ENCODE assay signal across 24 mouse cellular contexts in the genomic region with DNA sequence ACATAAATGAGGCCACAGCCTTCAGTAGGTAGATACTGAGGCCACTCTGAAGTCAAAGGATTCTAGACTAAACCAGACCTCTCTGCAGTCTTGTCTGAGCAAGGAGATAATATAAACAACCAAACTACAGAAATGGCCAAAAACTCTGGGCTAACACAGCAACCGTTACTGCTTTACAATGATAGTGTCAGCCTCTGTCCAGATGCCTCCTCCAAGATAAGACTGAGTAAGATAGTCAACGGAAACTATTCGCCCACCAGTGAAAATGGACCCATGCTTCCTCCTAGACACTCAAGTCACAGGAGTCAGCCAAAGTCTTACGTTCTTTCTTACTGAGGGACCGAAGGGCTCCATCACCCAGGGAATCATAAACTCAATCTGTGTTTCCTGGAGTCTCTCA. TPM values are rescaled to one million over a fixed set of nuclear protein-coding genes. Genes with fewer than 3 reads are reported as not detected.
DNase-seq lines count a peak whose midpoint lies in the region; ATAC-seq and TF ChIP-seq lines count a peak whose summit lies in the region.
"Had no signal": no experiment of that assay in that cellular context is flagged by ENCODE, and none has a peak within 500 bp of the region (broad histone marks: within the 10 kb centered on the region; RNA-seq: fewer than 3 reads in every experiment).

No protein-coding gene starts in this region.

- no peak for TF ChIP-seq CTCF in MEL (IDR thresholded peaks at IDR 0.05 in 2 of 3, conservative IDR thresholded peaks at IDR 0.05 in 1 of 3; ENCODE audit: control insufficient read depth in 1 of 3, insufficient read depth in 1 of 3, low read depth in 2 of 3, low read length in 3 of 3, poor library complexity in 1 of 3, severe bottlenecking in 1 of 3)
- no peak for TF ChIP-seq CTCF in liver, postnatal 0 days (IDR thresholded peaks at IDR 0.05; ENCODE audit: low read depth)

- WGBS in liver, embryonic 11.5 days: 31% methylated on average over 5 of the region's 5 CpGs
- WGBS in liver, postnatal 0 days (ENCODE audit: insufficient replicate concordance): 45% methylated on average over 5 of the region's 5 CpGs
- 95% methylated on average over 5 of the region's 5 CpGs for WGBS in hindbrain, embryonic 16.5 days

- peak; percentile 84 for ATAC-seq in liver, embryonic 11.5 days (replicated peaks; ENCODE audit: low FRiP score)
- ATAC-seq in liver, postnatal 0 days: peak; percentile 69
- ATAC-seq in hindbrain, embryonic 16.5 days: no peak
- no peak for ATAC-seq in monocyte, adult 5-6 weeks (replicated peaks; ENCODE audit: insufficient number of reproducible peaks, low FRiP score, low TSS enrichment, poor library complexity, severe bottlenecking)
- ATAC-seq: forebrain, postnatal 0 days; hindbrain, postnatal 0 days; midbrain, embryonic 16.5 days had no signal

- H3K4me1 ChIP-seq in MEL (ENCODE audit: control insufficient read depth in 1 of 2, insufficient read depth in 2 of 2, low read length in 2 of 2): peaks cover 14 to 45% of the 10 kb centered on the region in 2 experiments
- peaks cover 20% of the 10 kb centered on the region for H3K4me1 ChIP-seq in liver, embryonic 11.5 days (replicated peaks; ENCODE audit: control insufficient read depth, insufficient read depth, low read length)
- H3K4me1 ChIP-seq in liver, postnatal 0 days (ENCODE audit: insufficient read depth): no peaks in the 10 kb centered on the region
- H3K4me1 ChIP-seq in hindbrain, embryonic 16.5 days (ENCODE audit: control insufficient read depth, insufficient read depth, low read depth, low read length): no peaks in the 10 kb centered on the region
- H3K4me1 ChIP-seq: embryonic facial prominence, embryonic 10.5 days; lung, embryonic 15.5 days; midbrain, embryonic 10.5 days; neural tube, embryonic 15.5 days had no signal

- H3K36me3 ChIP-seq in MEL (ENCODE audit: control insufficient read depth in 1 of 2, insufficient read depth in 2 of 2, low read length in 2 of 2): peaks cover 0 to 60% of the 10 kb centered on the region in 2 experiments; a peak in 2 of 4 replicates
- no peaks in the 10 kb centered on the region; the same call in 1 of the 2 replicates for H3K36me3 ChIP-seq in liver, embryonic 11.5 days (ENCODE audit: control insufficient read depth, insufficient read depth, low read length)
- peaks cover 5% of the 10 kb centered on the region for H3K36me3 ChIP-seq in liver, postnatal 0 days (replicated peaks; ENCODE audit: insufficient read depth, low read length)
- H3K36me3 ChIP-seq in hindbrain, embryonic 16.5 days (ENCODE audit: control insufficient read depth, insufficient read depth, low read length): no peaks in the 10 kb centered on the region
- H3K36me3 ChIP-seq: lung, embryonic 15.5 days; neural tube, embryonic 15.5 days had no signal

- no peak overlapping the region; a peak in 1 of 4 replicates for H3K4me3 ChIP-seq in MEL (ENCODE audit: control insufficient read depth in 1 of 2, insufficient read depth in 1 of 2, low read depth in 2 of 2, low read length in 2 of 2)
- no peak overlapping the region for H3K4me3 ChIP-seq in liver, embryonic 11.5 days (ENCODE audit: low read depth, low read length)
- no peak overlapping the region for H3K4me3 ChIP-seq in liver, postnatal 0 days (ENCODE audit: low read depth, low read length)
- no peak overlapping the region for H3K4me3 ChIP-seq in hindbrain, embryonic 16.5 days (ENCODE audit: low read length)
- H3K4me3 ChIP-seq: embryonic facial prominence, embryonic 10.5 days; left cerebral cortex, adult 2 months; lung, embryonic 15.5 days; midbrain, embryonic 10.5 days; neural tube, embryonic 15.5 days had no signal

- no peaks in the 10 kb centered on the region for H3K27me3 ChIP-seq in MEL (ENCODE audit: control insufficient read depth in 1 of 2, insufficient read depth in 2 of 2, low read length in 2 of 2)
- no peaks in the 10 kb centered on the region for H3K27me3 ChIP-seq in liver, embryonic 11.5 days (replicated peaks; ENCODE audit: control insufficient read depth, insufficient read depth, low read length)
- no peaks in the 10 kb centered on the region for H3K27me3 ChIP-seq in liver, postnatal 0 days (ENCODE audit: insufficient read depth, low read length)
- H3K27me3 ChIP-seq in hindbrain, embryonic 16.5 days (replicated peaks; ENCODE audit: control insufficient read depth, insufficient read depth, low read length): no peaks in the 10 kb centered on the region
- H3K27me3 ChIP-seq: lung, embryonic 15.5 days; neural tube, embryonic 15.5 days had no signal

- H3K9ac ChIP-seq in MEL (ENCODE audit: control insufficient read depth, low read depth, low read length, poor library complexity, severe bottlenecking): peak overlapping the region; percentile 63
- H3K9ac ChIP-seq in liver, embryonic 11.5 days (ENCODE audit: low read depth, low read length): no peak overlapping the region
- H3K9ac ChIP-seq in liver, postnatal 0 days (replicated peaks): no peak overlapping the region
- no peak overlapping the region for H3K9ac ChIP-seq in hindbrain, embryonic 16.5 days (ENCODE audit: low read depth, low read length)
- H3K9ac ChIP-seq: forebrain, postnatal 0 days; lung, embryonic 15.5 days; neural tube, embryonic 15.5 days had no signal

- TF ChIP-seq RAD21 in MEL (IDR thresholded peaks at IDR 0.05; ENCODE audit: low read depth, low read length): no peak

- intact Hi-C loops in heart, postnatal 10 days (cut with DNase I): no loop called here

- peak; percentile 87 for DNase-seq in MEL (ENCODE audit: low read depth, low spot score)
- peak; percentile 64 for DNase-seq in c-Kit-positive CD71-positive TER-119-negative erythroid progenitor cells, embryonic 14.5 days (ENCODE audit: low read depth)
- DNase-seq in liver, embryonic 11.5 days (ENCODE audit: low spot score): no peak
- DNase-seq in liver, postnatal 0 days: no peak
- no peak for DNase-seq in kidney, adult 8-10 months
- no peak for DNase-seq in heart, postnatal 10 days
- DNase-seq: adrenal gland, postnatal 25 days; cerebellum, adult 8-10 months; forebrain, postnatal 0 days; gastrocnemius, postnatal 36 days; kidney, adult 11 months; layer of hippocampus, adult 9-11 months; lung, postnatal 36 days; spleen, adult 18-20 months; thymus, postnatal 14 days had no signal

- H3K27ac ChIP-seq in MEL (ENCODE audit: control insufficient read depth, low read depth, low read length): peak overlapping the region; percentile 100
- peak overlapping the region; percentile 82 for H3K27ac ChIP-seq in liver, embryonic 11.5 days (ENCODE audit: low read depth, low read length)
- H3K27ac ChIP-seq in liver, postnatal 0 days (ENCODE audit: low read depth): peak overlapping the region; percentile 23; the same call in 1 of the 2 replicates
- no peak overlapping the region for H3K27ac ChIP-seq in hindbrain, embryonic 16.5 days (ENCODE audit: low read depth, low read length)
- H3K27ac ChIP-seq: embryonic facial prominence, embryonic 10.5 days; hindbrain, postnatal 0 days; left cerebral cortex, adult 2 months; lung, embryonic 15.5 days; midbrain, embryonic 10.5 days; neural tube, embryonic 15.5 days had no signal

- peak; percentile 100 for TF ChIP-seq EP300 in MEL (IDR thresholded peaks at IDR 0.05; ENCODE audit: low read depth in 1 of 2, low read length in 2 of 2)
- peak; percentile 95 for TF ChIP-seq EP300 in liver, postnatal 0 days (IDR thresholded peaks at IDR 0.05; ENCODE audit: low read depth)

- H3K9me3 ChIP-seq in MEL (replicated peaks; ENCODE audit: insufficient read depth, low read length): no peaks in the 10 kb centered on the region
- H3K9me3 ChIP-seq in liver, embryonic 11.5 days (ENCODE audit: control insufficient read depth, low read length): no peaks in the 10 kb centered on the region
- H3K9me3 ChIP-seq in liver, postnatal 0 days (ENCODE audit: low read length): no peaks in the 10 kb centered on the region
- no peaks in the 10 kb centered on the region for H3K9me3 ChIP-seq in hindbrain, embryonic 16.5 days (ENCODE audit: control insufficient read depth, low read length)
- H3K9me3 ChIP-seq: embryonic facial prominence, embryonic 10.5 days; lung, embryonic 15.5 days; midbrain, embryonic 10.5 days; neural tube, embryonic 15.5 days had no signal

- no peaks in the 10 kb centered on the region for H3K79me2 ChIP-seq in MEL (ENCODE audit: control insufficient read depth, insufficient read depth, low read length, poor library complexity)

- TF ChIP-seq POLR2A in MEL (IDR thresholded peaks at IDR 0.05; ENCODE audit: control insufficient read depth in 1 of 2, insufficient read depth in 1 of 2, low read depth in 1 of 2, low read length in 2 of 2, poor library complexity in 1 of 2): 0 out of 4 replicates have a peak, but pooled peaks of 1 of the 2 experiments have one; percentile 23

- 0 out of 2 replicates have a peak overlapping the region, but pooled peaks have one; percentile 21 for H3K4me2 ChIP-seq in liver, embryonic 11.5 days
- H3K4me2 ChIP-seq in liver, postnatal 0 days (ENCODE audit: low read depth, low read length): no peak overlapping the region
- H3K4me2 ChIP-seq in hindbrain, embryonic 16.5 days (ENCODE audit: low read length): no peak overlapping the region
- H3K4me2 ChIP-seq: lung, embryonic 15.5 days; neural tube, embryonic 15.5 days had no signal

RNA-seq across cellular contexts. Expression of a gene that starts 29.1 kb away (rescaled TPM):
- 7.1 and 7.7 TPM in 2 replicates for total RNA-seq in MEL (2012; rRNA removed)
- 10 to 100 TPM in 1 of 2 experiments, not detected in 1; 11.6 TPM for polyA plus RNA-seq in MEL (2012; ENCODE audit: insufficient read depth in 1 of 2, insufficient read length in 2 of 2, low read depth in 1 of 2, low replicate concordance in 2 of 2, missing spikeins in 1 of 2)
- 16.4 and 18.5 TPM in 2 replicates for polyA plus RNA-seq in liver, embryonic 11.5 days (2014; fragmentation: Nextera tagmentation; extraction: Ambion mirVana)
- 4.2 and 4.5 TPM in 2 replicates for polyA plus RNA-seq in liver, postnatal 0 days (2015; fragmentation: Nextera tagmentation; extraction: Ambion mirVana)
- 6.5 and 9.3 TPM in 2 replicates for polyA plus RNA-seq in hindbrain, embryonic 16.5 days (2015; fragmentation: Nextera tagmentation; extraction: Ambion mirVana)
- total RNA-seq in monocyte, adult 5-6 weeks (2017): 9.7 to 18.1 TPM (median 9.7 TPM) in 3 replicates
- total RNA-seq in heart, postnatal 10 days (2021): 1 to 10 TPM; 3.7 to 6.5 TPM

RNA-seq across cellular contexts. Expression of a gene that starts 29.2 kb away (rescaled TPM):
- 185 and 187 TPM in 2 replicates for total RNA-seq in MEL (2012; rRNA removed)
- polyA plus RNA-seq in MEL (2012; ENCODE audit: insufficient read depth in 1 of 2, insufficient read length in 2 of 2, low read depth in 1 of 2, low replicate concordance in 2 of 2, missing spikeins in 1 of 2): 100 to 1,000 TPM in 1 of 2 experiments, 10 to 100 TPM in 1; 74.7 to 157 TPM
- 155 and 175 TPM in 2 replicates for polyA plus RNA-seq in liver, embryonic 11.5 days (2014; fragmentation: Nextera tagmentation; extraction: Ambion mirVana)
- 19.0 and 20.7 TPM in 2 replicates for polyA plus RNA-seq in liver, postnatal 0 days (2015; fragmentation: Nextera tagmentation; extraction: Ambion mirVana)
- polyA plus RNA-seq in hindbrain, embryonic 16.5 days (2015; fragmentation: Nextera tagmentation; extraction: Ambion mirVana): 213 and 225 TPM in 2 replicates
- total RNA-seq in monocyte, adult 5-6 weeks (2017): 73.4 to 163 TPM (median 146 TPM) in 3 replicates
- 10 to 100 TPM; 15.8 to 18.7 TPM for total RNA-seq in heart, postnatal 10 days (2021)

RNA-seq across cellular contexts. Expression of a gene that starts 36.1 kb away (rescaled TPM):
- 20.6 and 30.7 TPM in 2 replicates for total RNA-seq in MEL (2012; rRNA removed)
- 100 to 1,000 TPM in 1 of 2 experiments, 10 to 100 TPM in 1; 42.5 to 446 TPM for polyA plus RNA-seq in MEL (2012; ENCODE audit: insufficient read depth in 1 of 2, insufficient read length in 2 of 2, low read depth in 1 of 2, low replicate concordance in 2 of 2, missing spikeins in 1 of 2)
- polyA plus RNA-seq in liver, embryonic 11.5 days (2014; fragmentation: Nextera tagmentation; extraction: Ambion mirVana): 22.0 and 29.8 TPM in 2 replicates
- polyA plus RNA-seq in liver, postnatal 0 days (2015; fragmentation: Nextera tagmentation; extraction: Ambion mirVana): 8.2 and 9.7 TPM in 2 replicates
- polyA plus RNA-seq in hindbrain, embryonic 16.5 days (2015; fragmentation: Nextera tagmentation; extraction: Ambion mirVana): 7.4 TPM in 2 replicates
- total RNA-seq in monocyte, adult 5-6 weeks (2017): 1.4 to 12.8 TPM (median 5.1 TPM) in 3 replicates
- 1 to 10 TPM; 3.0 to 4.6 TPM for total RNA-seq in heart, postnatal 10 days (2021)

Comparison
In these comparisons a context has a peak if more than half of its experiments do, and no peak if none do; other contexts are left out.
1. DNase-seq: peak in MEL (single experiment) and c-Kit-positive CD71-positive TER-119-negative erythroid progenitor cells, embryonic 14.5 days (single experiment); none in liver, embryonic 11.5 days (single experiment), liver, postnatal 0 days (single experiment), kidney, adult 8-10 months (0 of 2) and heart, postnatal 10 days (0 of 2).
2. ATAC-seq: peak in liver, embryonic 11.5 days (single experiment) and liver, postnatal 0 days (single experiment); none in hindbrain, embryonic 16.5 days (single experiment) and monocyte, adult 5-6 weeks (single experiment).